Mouse (Mus musculus) kidney, adult 2 months (tissue): ENCODE results near the gene Fsd2. TPM values are rescaled to one million over a fixed set of nuclear protein-coding genes. Genes with fewer than 3 reads are reported as not detected.

Experiments
- DNase-seq: peaks from one replicate; pipeline ENCODE4 v3.0.0; 2021
- H3K27ac ChIP-seq: fragments of 200-500 bp; 2 replicates; pipeline ENCODE4 v1.5.1; 2012; ENCODE audit warnings: low read depth, low read length, control low read depth, inconsistent platforms; ENCODE audit not compliant: insufficient read depth
- H3K27me3 ChIP-seq: fragments of 200-500 bp; replicated peaks from 2 replicates; pipeline ENCODE4 v1.6.1; 2012; ENCODE audit warnings: mild to moderate bottlenecking, moderate library complexity, low read length, inconsistent platforms; ENCODE audit not compliant: control insufficient read depth, insufficient read depth
- H3K36me3 ChIP-seq: fragments of 200-500 bp; 2 replicates; pipeline ENCODE4 v1.6.1; 2012; ENCODE audit warnings: mild to moderate bottlenecking, moderate library complexity, low read length, inconsistent platforms; ENCODE audit not compliant: control insufficient read depth, insufficient read depth
- H3K4me1 ChIP-seq: fragments of 200-500 bp; 2 replicates; pipeline ENCODE4 v1.6.1; 2011; ENCODE audit warnings: low read length; ENCODE audit not compliant: control insufficient read depth, insufficient read depth
- H3K4me3 ChIP-seq: fragments of 200-500 bp; 2 replicates; pipeline ENCODE4 v1.5.1; 2011; ENCODE audit warnings: mild to moderate bottlenecking, low read depth, low read length, control low read depth; ENCODE audit not compliant: insufficient read depth
- CTCF ChIP-seq: fragments of 200-500 bp; conservative IDR thresholded peaks from 2 replicates; pipeline ENCODE4 v1.5.1; 2011; ENCODE audit warnings: low read depth, mild to moderate bottlenecking, control low read depth, low read length, moderate library complexity, mixed read lengths; ENCODE audit not compliant: insufficient read depth, insufficient read length
- POLR2A ChIP-seq: fragments of 200-500 bp; IDR thresholded peaks from one replicate; pipeline ENCODE4 v1.6.1; 2011; ENCODE audit warnings: low read depth, low read length, control low read depth
- WGBS: fragments of 180-500 bp; shearing (Covaris S2); methylation state at CpG from one replicate; pipeline ENCODE4 v1.1.7; 2018; 5-methylcytosine and 5-hydroxymethylcytosine counted together
- polyA plus RNA-seq: library from polyadenylated mRNA; depleted of rRNA; stranded (reverse); fragments of >200 nt; gene quantifications from 2 replicates; pipeline ENCODE4 v1.2.3, GENCODE M21; 2012

Fsd2 gene
- polyA plus RNA-seq, 1 experiment, result 0.66 TPM

GRCm38 (mm10) chr7:81585326-81585725 is 18.6 kb upstream of the Fsd2 start:
- no peak for TF ChIP-seq CTCF
- TF ChIP-seq POLR2A, result no peak
- peaks cover 8% of the 10 kb centered on the region; the same call in 1 of the 2 replicates for H3K4me1 ChIP-seq
- H3K27me3 ChIP-seq, result no peaks in the 10 kb centered on the region
- peaks cover 9% of the 10 kb centered on the region for H3K36me3 ChIP-seq
- peak overlapping the region; percentile 72 for H3K27ac ChIP-seq
- H3K4me3 ChIP-seq, result no peak overlapping the region
- peak; percentile 60 for DNase-seq
- 56% methylated on average over 7 of the region's 7 CpGs for WGBS

- no peak for DNase-seq
- TF ChIP-seq CTCF (no peak), POLR2A (no peak)
Measured at GRCm38 (mm10) chr7:81583512-81583911, 16.8 kb upstream of the Fsd2 start.

GRCm38 (mm10) chr7:81579312-81579711 is 12.6 kb upstream of the Fsd2 start:
- DNase-seq, result no peak
- no peaks in the 10 kb centered on the region for H3K27me3 ChIP-seq
- no peak for TF ChIP-seq POLR2A
- TF ChIP-seq CTCF, result no peak
- 95% methylated on average over 5 of the region's 5 CpGs for WGBS
- no peak overlapping the region for H3K27ac ChIP-seq
- H3K4me1 ChIP-seq, result no peaks in the 10 kb centered on the region
- no peak overlapping the region for H3K4me3 ChIP-seq
- H3K36me3 ChIP-seq, result peaks cover 2% of the 10 kb centered on the region; the same call in 1 of the 2 replicates

More at GRCm38 (mm10) chr7:81583512-81583911, 16.8 kb upstream of the Fsd2 start:
- WGBS, result 71% methylated on average over 3 of the region's 3 CpGs
- Histone ChIP-seq H3K27ac (no peak overlapping the region), H3K4me1 (peaks cover 8% of the 10 kb centered on the region; the same call in 1 of the 2 replicates), H3K27me3 (no peaks in the 10 kb centered on the region), H3K4me3 (no peak overlapping the region), H3K36me3 (peaks cover 9% of the 10 kb centered on the region)

GRCm38 (mm10) chr7:81578413-81578812 is 11.7 kb upstream of the Fsd2 start:
- Histone ChIP-seq H3K4me3 (no peak overlapping the region), H3K36me3 (peaks cover 2% of the 10 kb centered on the region; the same call in 1 of the 2 replicates), H3K4me1 (no peaks in the 10 kb centered on the region), H3K27me3 (no peaks in the 10 kb centered on the region), H3K27ac (no peak overlapping the region)
- DNase-seq, result no peak
- no peak for TF ChIP-seq CTCF
- TF ChIP-seq POLR2A, result no peak
- WGBS, result 93% methylated on average over 7 of the region's 7 CpGs

- Histone ChIP-seq H3K4me1 (peaks cover under 1% of the 10 kb centered on the region; the same call in 1 of the 2 replicates), H3K27me3 (no peaks in the 10 kb centered on the region), H3K36me3 (peaks cover 2% of the 10 kb centered on the region; the same call in 1 of the 2 replicates), H3K27ac (no peak overlapping the region), H3K4me3 (no peak overlapping the region)
- no peak for DNase-seq
- 86% methylated on average over 3 of the region's 3 CpGs for WGBS
- TF ChIP-seq POLR2A (no peak), CTCF (no peak)
Measured at GRCm38 (mm10) chr7:81577872-81578271, 11.1 kb upstream of the Fsd2 start.

- 94% methylated on average over 10 of the region's 10 CpGs for WGBS
- Histone ChIP-seq H3K27ac (no peak overlapping the region), H3K36me3 (peaks cover 2% of the 10 kb centered on the region; the same call in 1 of the 2 replicates), H3K4me1 (peaks cover 5% of the 10 kb centered on the region; the same call in 1 of the 2 replicates), H3K27me3 (no peaks in the 10 kb centered on the region), H3K4me3 (no peak overlapping the region)
- no peak for TF ChIP-seq POLR2A
- no peak for TF ChIP-seq CTCF
- no peak for DNase-seq
Measured at GRCm38 (mm10) chr7:81575606-81576005, 8.9 kb upstream of the Fsd2 start.

GRCm38 (mm10) chr7:81573821-81574220 is 7.1 kb upstream of the Fsd2 start:
- no peak overlapping the region for H3K4me3 ChIP-seq
- H3K27ac ChIP-seq, result no peak overlapping the region
- WGBS, result 94% methylated on average over 9 of the region's 9 CpGs
- H3K36me3 ChIP-seq, result peaks cover 2% of the 10 kb centered on the region; the same call in 1 of the 2 replicates
- H3K4me1 ChIP-seq, result peaks cover 5% of the 10 kb centered on the region; the same call in 1 of the 2 replicates
- H3K27me3 ChIP-seq, result no peaks in the 10 kb centered on the region
- TF ChIP-seq CTCF, result no peak
- no peak for TF ChIP-seq POLR2A
- DNase-seq, result no peak
